Mouse (Mus musculus) lung, postnatal 10 days (tissue): Measurements from ENCODE around the gene Rplp0.

Experiments used
- DNase-seq: peaks from one replicate; pipeline ENCODE4 v3.0.0; 2021

Gene Rplp0

DNA sequence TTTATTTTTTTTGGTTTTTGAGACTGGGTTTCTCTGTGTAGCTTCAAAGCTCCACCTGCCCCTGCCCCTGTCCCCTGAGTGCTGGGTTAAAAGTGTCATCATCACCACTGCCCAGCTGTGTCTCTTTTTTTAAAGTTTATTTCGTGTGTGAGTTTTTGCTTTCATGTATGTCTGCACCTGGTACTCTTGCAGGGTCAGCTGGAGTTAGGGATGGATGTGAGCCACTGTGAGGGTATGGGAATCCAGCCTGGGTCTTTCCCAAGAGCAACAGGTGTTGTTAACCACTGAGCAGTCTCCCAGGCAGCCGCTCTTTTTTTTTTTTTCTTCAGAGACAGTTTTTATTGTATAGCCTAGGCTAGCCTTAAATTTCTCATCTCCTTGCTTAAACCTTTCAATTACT, 27.5 kb downstream of the Rplp0 start:
- no peak for DNase-seq

DNA sequence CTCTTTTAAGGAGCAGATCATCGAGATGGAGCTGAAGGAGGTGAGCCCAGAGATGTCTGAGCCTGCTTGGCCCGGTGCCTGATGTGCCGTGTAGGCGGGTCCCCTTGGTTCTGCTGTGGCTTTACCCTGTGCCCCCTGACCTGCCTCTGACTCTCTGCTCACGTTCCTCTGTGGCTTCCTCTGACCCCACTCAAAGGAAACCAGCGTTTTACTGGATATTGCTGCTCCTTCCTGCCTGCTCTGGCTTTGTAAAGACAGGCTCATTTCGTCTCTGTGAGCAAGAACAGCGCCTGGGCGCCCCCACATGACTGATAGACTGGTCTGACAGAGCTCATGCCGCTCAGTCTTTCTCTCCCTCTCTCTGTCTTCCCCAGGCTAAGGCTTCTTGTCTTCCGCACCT, 31.8 kb downstream of the Rplp0 start:
- no peak for DNase-seq

DNA sequence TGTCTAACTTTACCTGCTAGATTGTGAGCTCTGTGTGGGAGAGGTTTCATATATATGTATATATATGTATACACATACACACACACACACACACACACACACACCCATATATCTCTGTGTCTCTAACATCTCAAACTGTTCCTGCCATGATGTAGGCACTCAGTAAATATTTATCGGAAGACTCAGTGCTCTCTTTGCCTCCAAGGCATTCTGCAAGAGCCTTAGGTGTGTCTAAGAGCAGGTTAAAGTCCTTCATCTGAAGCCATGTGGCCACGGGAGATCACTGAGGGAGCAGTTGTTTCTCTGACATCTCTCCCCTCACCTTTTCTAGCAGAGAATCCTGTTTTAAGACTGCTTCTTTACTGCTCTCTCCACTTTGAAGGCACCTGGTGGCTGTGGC, 32.2 kb downstream of the Rplp0 start:
- no peak for DNase-seq

DNA sequence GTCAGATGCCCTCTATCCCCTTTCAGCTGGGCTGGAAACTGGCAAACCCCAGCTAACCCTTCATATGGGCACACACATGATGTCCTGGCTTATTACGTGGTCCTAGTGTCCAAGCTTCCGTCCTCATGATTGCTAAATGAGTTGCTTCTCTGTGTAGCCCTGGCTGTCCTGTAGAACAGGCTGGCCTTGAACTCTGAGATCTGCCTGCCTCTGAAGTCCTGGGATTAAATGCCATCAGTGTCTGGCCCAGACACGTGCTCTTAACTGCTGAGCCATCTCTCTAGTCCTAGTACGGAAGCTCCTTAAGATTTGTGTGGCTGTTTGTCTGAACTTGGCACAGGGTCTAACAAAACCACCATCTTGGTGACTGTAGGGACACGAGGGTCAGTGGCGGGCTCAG, 44.3 kb downstream of the Rplp0 start:
- DNase-seq, result no peak

DNA sequence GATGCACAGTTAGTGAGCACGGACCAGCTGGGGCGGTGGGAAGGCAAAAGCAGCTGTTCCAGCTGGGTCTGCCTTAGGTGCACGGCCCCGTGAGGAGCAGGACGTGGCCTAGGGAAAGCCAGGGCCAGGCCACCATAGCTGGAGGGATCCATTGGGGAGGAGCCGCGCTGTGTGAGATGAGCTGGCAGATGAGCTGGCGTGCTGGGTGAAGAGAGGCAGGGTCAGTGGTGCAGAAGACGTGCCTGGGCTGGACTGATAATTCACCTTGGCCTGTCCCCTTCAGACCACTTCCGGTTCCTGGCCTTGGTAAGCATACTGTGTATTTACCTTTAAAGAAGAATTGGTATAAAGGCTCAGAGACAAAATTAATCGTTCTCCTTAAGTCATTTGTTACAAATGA, 52.3 kb downstream of the Rplp0 start:
- DNase-seq, result no peak
